ENCODE assay signal across 17 mouse cellular contexts in the genomic region with DNA sequence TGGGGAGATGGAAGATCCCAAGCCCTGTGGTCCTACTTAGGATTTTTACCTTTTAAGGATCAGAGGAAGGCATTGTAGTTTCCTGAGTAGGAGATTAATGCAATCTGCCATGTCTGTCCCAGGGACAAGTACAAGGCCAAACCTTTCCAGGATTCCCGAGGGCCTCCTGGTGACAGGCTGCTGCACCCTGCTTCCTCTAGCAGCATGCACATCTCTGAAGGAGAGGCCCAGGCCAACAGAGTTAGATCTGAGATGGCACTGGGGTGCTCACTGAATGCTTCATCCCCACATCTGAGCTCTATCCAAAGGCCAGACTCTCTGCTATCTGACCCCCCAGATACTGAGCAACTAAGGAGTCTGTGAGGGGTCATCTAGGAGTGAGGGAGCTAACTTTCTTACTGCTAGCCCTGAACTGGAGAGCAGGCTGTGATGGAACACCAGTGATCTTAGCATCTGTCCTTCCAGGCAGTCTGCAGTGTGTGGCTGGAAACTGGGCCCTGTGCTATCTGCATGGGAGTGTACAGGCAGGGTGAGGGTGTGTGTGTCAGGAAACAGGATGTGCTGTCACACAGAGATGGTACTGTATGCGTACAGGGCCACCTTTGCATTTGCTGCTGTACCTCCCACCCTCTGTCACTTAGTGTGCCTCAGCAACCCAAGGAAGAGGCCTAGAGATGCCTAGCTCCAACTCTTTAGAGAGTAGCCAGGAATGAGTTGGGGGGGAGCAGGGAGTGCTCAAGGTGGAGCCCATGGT.
DNase-seq lines count a peak whose midpoint lies in the region; ATAC-seq and TF ChIP-seq lines count a peak whose summit lies in the region.
"Had no signal": no experiment of that assay in that cellular context is flagged by ENCODE, and none has a peak within 500 bp of the region (broad histone marks: within the 10 kb centered on the region; RNA-seq: fewer than 3 reads in every experiment).

No protein-coding gene starts in this region.

- 38% methylated on average over 2 of the region's 2 CpGs for WGBS in heart, embryonic 11.5 days (ENCODE audit: insufficient replicate concordance)
- WGBS in midbrain, embryonic 13.5 days, result 85% methylated on average over 2 of the region's 2 CpGs
- 84% methylated on average over 2 of the region's 2 CpGs for WGBS in midbrain, postnatal 0 days
- WGBS in limb, embryonic 10.5 days, result 75% methylated on average over 2 of the region's 2 CpGs

- H3K36me3 ChIP-seq in heart, embryonic 11.5 days (ENCODE audit: control insufficient read depth, insufficient read depth, low read length), result no peaks in the 10 kb centered on the region
- no peaks in the 10 kb centered on the region for H3K36me3 ChIP-seq in midbrain, embryonic 13.5 days
- no peaks in the 10 kb centered on the region for H3K36me3 ChIP-seq in midbrain, postnatal 0 days (ENCODE audit: insufficient read depth, low read length)
- no peaks in the 10 kb centered on the region for H3K36me3 ChIP-seq in limb, embryonic 10.5 days
- H3K36me3 ChIP-seq: forebrain, embryonic 15.5 days; limb, embryonic 15.5 days; lung, embryonic 15.5 days had no signal

- no peak overlapping the region for H3K4me2 ChIP-seq in heart, embryonic 11.5 days
- H3K4me2 ChIP-seq in midbrain, embryonic 13.5 days (replicated peaks), result no peak overlapping the region
- no peak overlapping the region for H3K4me2 ChIP-seq in midbrain, postnatal 0 days (ENCODE audit: low read depth, low read length, poor library complexity, severe bottlenecking)
- H3K4me2 ChIP-seq: forebrain, embryonic 15.5 days; limb, embryonic 15.5 days; lung, embryonic 15.5 days had no signal

- H3K27ac ChIP-seq in heart, embryonic 11.5 days (ENCODE audit: low read depth, low read length), result no peak overlapping the region
- H3K27ac ChIP-seq in midbrain, embryonic 13.5 days, result no peak overlapping the region
- H3K27ac ChIP-seq in midbrain, postnatal 0 days (ENCODE audit: low read depth, low read length), result no peak overlapping the region
- no peak overlapping the region for H3K27ac ChIP-seq in limb, embryonic 10.5 days
- no peak overlapping the region for H3K27ac ChIP-seq in gastrocnemius, adult 2 months
- H3K27ac ChIP-seq: forebrain, embryonic 15.5 days; limb, embryonic 15.5 days; lung, embryonic 15.5 days had no signal

- no peaks in the 10 kb centered on the region for H3K4me1 ChIP-seq in heart, embryonic 11.5 days (ENCODE audit: control insufficient read depth, insufficient read depth, low read length)
- no peaks in the 10 kb centered on the region for H3K4me1 ChIP-seq in midbrain, embryonic 13.5 days (replicated peaks)
- no peaks in the 10 kb centered on the region for H3K4me1 ChIP-seq in midbrain, postnatal 0 days (ENCODE audit: insufficient read depth, low read length)
- H3K4me1 ChIP-seq in limb, embryonic 10.5 days, result peaks cover 4% of the 10 kb centered on the region; the same call in 1 of the 2 replicates
- H3K4me1 ChIP-seq: forebrain, embryonic 15.5 days; limb, embryonic 15.5 days; lung, embryonic 15.5 days had no signal

- no peak for DNase-seq in heart, postnatal 25 days (ENCODE audit: low spot score)
- DNase-seq in midbrain, postnatal 0 days (ENCODE audit: low spot score), result no peak
- peak; percentile 23 for DNase-seq in limb, embryonic 10.5 days (ENCODE audit: low spot score)
- DNase-seq in gastrocnemius, adult 2 months, result no peak
- DNase-seq in lung, postnatal 25 days (ENCODE audit: low spot score), result no peak
- DNase-seq: cerebellum, postnatal 10 days; kidney, adult 18-20 months; kidney, postnatal 10 days; layer of hippocampus, adult 9-11 months; right cerebral cortex, postnatal 4 days; thymus, postnatal 36 days had no signal

- no peak overlapping the region for H3K4me3 ChIP-seq in heart, embryonic 11.5 days (ENCODE audit: low read depth, low read length)
- H3K4me3 ChIP-seq in midbrain, embryonic 13.5 days (replicated peaks), result no peak overlapping the region
- no peak overlapping the region for H3K4me3 ChIP-seq in midbrain, postnatal 0 days (ENCODE audit: low read depth, low read length)
- H3K4me3 ChIP-seq in limb, embryonic 10.5 days, result no peak overlapping the region
- no peak overlapping the region for H3K4me3 ChIP-seq in gastrocnemius, adult 2 months
- H3K4me3 ChIP-seq: forebrain, embryonic 15.5 days; limb, embryonic 15.5 days; lung, embryonic 15.5 days had no signal

- no peak for TF ChIP-seq CTCF in midbrain, postnatal 0 days (IDR thresholded peaks at IDR 0.05)
- TF ChIP-seq CTCF in gastrocnemius, adult 2 months (IDR thresholded peaks at IDR 0.05), result no peak

- H3K9me3 ChIP-seq in heart, embryonic 11.5 days (replicated peaks; ENCODE audit: control insufficient read depth, low read length), result no peaks in the 10 kb centered on the region
- H3K9me3 ChIP-seq in midbrain, embryonic 13.5 days, result no peaks in the 10 kb centered on the region
- H3K9me3 ChIP-seq in midbrain, postnatal 0 days (ENCODE audit: low read length), result no peaks in the 10 kb centered on the region
- no peaks in the 10 kb centered on the region for H3K9me3 ChIP-seq in limb, embryonic 10.5 days (replicated peaks)
- H3K9me3 ChIP-seq: forebrain, embryonic 15.5 days; limb, embryonic 15.5 days; lung, embryonic 15.5 days had no signal

- H3K27me3 ChIP-seq in heart, embryonic 11.5 days (ENCODE audit: control insufficient read depth, insufficient read depth, low read length), result no peaks in the 10 kb centered on the region
- no peaks in the 10 kb centered on the region for H3K27me3 ChIP-seq in midbrain, embryonic 13.5 days
- H3K27me3 ChIP-seq in midbrain, postnatal 0 days (ENCODE audit: insufficient read depth, low read length), result no peaks in the 10 kb centered on the region
- no peaks in the 10 kb centered on the region for H3K27me3 ChIP-seq in limb, embryonic 10.5 days (ENCODE audit: low read depth, poor library complexity, severe bottlenecking)
- H3K27me3 ChIP-seq: forebrain, embryonic 15.5 days; limb, embryonic 15.5 days; lung, embryonic 15.5 days had no signal

- intact Hi-C loops in heart, postnatal 25 days (cut with DNase I), result no loop called here
- intact Hi-C loops in gastrocnemius, adult 2 months (cut with DNase I), result no loop called here

- ATAC-seq in heart, embryonic 11.5 days (replicated peaks; ENCODE audit: insufficient number of reproducible peaks, low FRiP score, low TSS enrichment), result peak; percentile 72; the same call in 1 of the 2 replicates
- peak; percentile 40; the same call in 1 of the 2 replicates for ATAC-seq in midbrain, embryonic 13.5 days
- ATAC-seq in midbrain, postnatal 0 days (ENCODE audit: low FRiP score), result no peak
- ATAC-seq: forebrain, embryonic 15.5 days; hindbrain, embryonic 16.5 days had no signal

- H3K9ac ChIP-seq in heart, embryonic 11.5 days (ENCODE audit: low read depth, low read length), result no peak overlapping the region
- no peak overlapping the region for H3K9ac ChIP-seq in midbrain, embryonic 13.5 days (replicated peaks)
- no peak overlapping the region for H3K9ac ChIP-seq in midbrain, postnatal 0 days (replicated peaks; ENCODE audit: low read length, poor library complexity, severe bottlenecking)
- H3K9ac ChIP-seq: forebrain, embryonic 15.5 days; limb, embryonic 15.5 days; lung, embryonic 15.5 days had no signal
